Mouse (Mus musculus) liver, postnatal 0 days (tissue): ENCODE measurements around the gene Ccdc88c. TPM values are rescaled to one million over a fixed set of nuclear protein-coding genes. Genes with fewer than 3 reads are reported as not detected.

Experiments
- ATAC-seq: fragments of 200-750 bp; cut with Nextera tagmentation; 2 replicates; pipeline ENCODE4 v1.8.0; 2017; ENCODE audit warnings: mild to moderate bottlenecking, moderate library complexity
- DNase-seq: peaks from one replicate; pipeline ENCODE4 v3.0.0-alpha.2; 2016
- H3K27ac ChIP-seq: fragments of 300-500 bp; sonication (generic); 2 replicates; pipeline ENCODE4 v1.5.1; 2014; ENCODE audit warnings: antibody characterized with exemption, moderate library complexity, mild to moderate bottlenecking, low read depth
- H3K27me3 ChIP-seq: fragments of 300-500 bp; sonication (generic); 2 replicates; pipeline ENCODE4 v1.6.1; 2014; ENCODE audit warnings: low read length, control low read depth, mixed read lengths; ENCODE audit not compliant: insufficient read depth
- H3K36me3 ChIP-seq: fragments of 300-500 bp; sonication (generic); replicated peaks from 2 replicates; pipeline ENCODE4 v1.6.1; 2014; ENCODE audit warnings: mild to moderate bottlenecking, control low read depth, low read length, moderate library complexity, mixed read lengths; ENCODE audit not compliant: insufficient read depth
- H3K4me1 ChIP-seq: fragments of 300-500 bp; sonication (generic); 2 replicates; pipeline ENCODE4 v1.6.1; 2014; ENCODE audit warnings: antibody characterized with exemption, mild to moderate bottlenecking, control low read depth; ENCODE audit not compliant: insufficient read depth
- H3K4me2 ChIP-seq: fragments of 300-500 bp; sonication (generic); 2 replicates; pipeline ENCODE4 v1.6.1; 2014; ENCODE audit warnings: low read depth, mild to moderate bottlenecking, low read length, moderate library complexity, mixed read lengths
- H3K4me3 ChIP-seq: fragments of 300-500 bp; sonication (generic); 2 replicates; pipeline ENCODE4 v1.5.1; 2014; ENCODE audit warnings: low read depth, low read length
- H3K9ac ChIP-seq: fragments of 300-500 bp; sonication (generic); replicated peaks from 2 replicates; pipeline ENCODE4 v1.6.1; 2014; ENCODE audit warnings: mild to moderate bottlenecking, moderate library complexity
- H3K9me3 ChIP-seq: fragments of 300-500 bp; sonication (generic); 2 replicates; pipeline ENCODE4 v1.6.1; 2016; ENCODE audit warnings: mild to moderate bottlenecking, control low read depth, low read length, mixed read lengths
- CTCF ChIP-seq: sonication (generic); IDR thresholded peaks from 2 replicates; pipeline ENCODE4 v1.5.1; 2016; ENCODE audit warnings: antibody characterized with exemption, low read depth
- EP300 ChIP-seq: IDR thresholded peaks from 2 replicates; pipeline ENCODE4 v1.6.1; 2016; ENCODE audit warnings: antibody characterized with exemption, low read depth, mild to moderate bottlenecking
- WGBS: fragments of 180-500 bp; shearing (Covaris S2); extraction: QIAGEN DNeasy Blood & Tissue Kit; methylation state at CpG from one replicate; pipeline ENCODE4 v1.1.7; 2014; ENCODE audit not compliant: insufficient replicate concordance; 5-methylcytosine and 5-hydroxymethylcytosine counted together
- polyA plus RNA-seq: library from polyadenylated mRNA; unstranded; fragments of >200 nt; fragmentation: Nextera tagmentation; extraction: Ambion mirVana; gene quantifications from 2 replicates; pipeline ENCODE4 v1.2.1, GENCODE M21; 2015

Ccdc88c gene
- polyA plus RNA-seq, 1 experiment from 2014 or later = 4.2 TPM

DNA sequence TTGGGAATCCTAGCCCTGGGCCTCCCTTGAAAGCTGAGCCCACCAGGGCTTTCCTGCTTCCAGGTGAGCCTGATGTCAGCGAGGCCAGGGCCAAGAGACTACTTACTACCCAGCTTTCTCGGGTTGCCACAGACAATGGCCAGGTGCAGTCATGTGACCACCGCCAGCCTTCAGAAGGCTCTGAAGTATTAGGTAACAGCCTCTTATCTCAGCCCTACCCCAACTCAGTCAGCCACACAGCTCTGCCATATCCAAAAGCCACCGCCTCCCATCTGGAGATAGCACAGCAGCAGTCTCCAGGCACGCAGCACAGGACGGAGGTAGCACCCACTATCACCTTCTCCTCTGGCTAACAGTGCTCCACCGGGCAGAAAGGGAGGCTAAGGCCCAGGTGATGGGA is 3.5 kb downstream of the Ccdc88c start:
- H3K27ac ChIP-seq = peak overlapping the region; percentile 70
- H3K4me3 ChIP-seq = peak overlapping the region; percentile 90
- no peaks in the 10 kb centered on the region for H3K9me3 ChIP-seq
- ATAC-seq (peak; percentile 34), DNase-seq (peak; percentile 53)
- no peaks in the 10 kb centered on the region for H3K27me3 ChIP-seq
- WGBS = 28% methylated on average over 7 of the region's 7 CpGs
- peaks cover 43% of the 10 kb centered on the region for H3K4me1 ChIP-seq
- H3K36me3 ChIP-seq = peaks cover 5% of the 10 kb centered on the region; the same call in 1 of the 2 replicates
- TF ChIP-seq CTCF (no peak), EP300 (0 out of 2 replicates have a peak, but pooled peaks have one; percentile 27)
- H3K4me2 ChIP-seq = peak overlapping the region; percentile 100
- peak overlapping the region; percentile 58 for H3K9ac ChIP-seq

DNA sequence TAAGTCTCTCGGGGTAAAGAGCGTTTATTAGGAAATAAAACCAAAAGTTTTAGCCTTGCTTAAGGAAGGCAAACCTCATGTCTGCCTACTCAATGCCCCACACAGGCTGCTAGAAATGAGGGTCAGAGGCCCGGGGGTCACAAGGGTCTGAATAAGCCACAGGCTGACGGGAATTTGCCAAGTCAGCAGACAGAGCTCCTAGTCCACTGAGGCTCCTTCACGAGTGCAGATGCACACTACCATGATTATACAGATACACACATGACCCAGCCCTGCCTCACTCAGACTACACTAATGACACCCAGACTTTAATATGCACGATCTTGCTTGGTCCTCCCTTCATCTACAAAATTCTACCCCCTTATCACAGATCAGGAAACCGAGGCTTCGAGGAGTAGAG is 4.0 kb downstream of the Ccdc88c start:
- H3K4me3 ChIP-seq = peak overlapping the region; percentile 90
- no peaks in the 10 kb centered on the region for H3K27me3 ChIP-seq
- ATAC-seq = no peak
- H3K4me1 ChIP-seq = peaks cover 43% of the 10 kb centered on the region
- H3K27ac ChIP-seq = 0 out of 2 replicates have a peak overlapping the region, but pooled peaks have one; percentile 70
- H3K4me2 ChIP-seq = peak overlapping the region; percentile 100
- WGBS = 57% methylated on average over 8 of the region's 8 CpGs
- DNase-seq = no peak
- H3K9ac ChIP-seq = 0 out of 2 replicates have a peak overlapping the region, but pooled peaks have one; percentile 58
- H3K36me3 ChIP-seq = peaks cover 5% of the 10 kb centered on the region; the same call in 1 of the 2 replicates
- TF ChIP-seq EP300 (no peak), CTCF (no peak)
- H3K9me3 ChIP-seq = no peaks in the 10 kb centered on the region

DNA sequence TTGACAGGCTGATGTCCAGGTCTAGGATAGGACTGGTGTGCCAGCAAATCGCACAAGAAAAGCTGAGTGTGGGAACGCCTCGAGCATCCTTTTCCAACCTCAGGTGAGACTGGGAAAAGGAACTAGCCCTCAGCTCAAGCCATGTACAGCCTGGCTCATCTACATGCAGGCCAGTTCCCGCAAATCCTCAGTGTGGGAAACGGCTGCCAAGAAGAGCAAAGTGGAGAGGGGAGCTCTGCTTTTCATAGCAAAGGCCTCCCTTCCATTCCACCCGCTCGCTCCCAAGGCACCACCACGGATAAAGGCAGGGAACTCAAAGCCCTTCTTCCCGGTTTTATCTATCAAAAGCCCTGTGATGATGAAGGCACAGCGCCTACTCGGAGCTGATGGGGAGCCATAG is 5.7 kb downstream of the Ccdc88c start:
- Histone ChIP-seq H3K27me3 (no peaks in the 10 kb centered on the region), H3K4me2 (no peak overlapping the region), H3K36me3 (peaks cover 5% of the 10 kb centered on the region; the same call in 1 of the 2 replicates), H3K27ac (no peak overlapping the region), H3K4me1 (peaks cover 50% of the 10 kb centered on the region), H3K9me3 (no peaks in the 10 kb centered on the region), H3K9ac (no peak overlapping the region), H3K4me3 (no peak overlapping the region)
- no peak for DNase-seq
- ATAC-seq = no peak
- TF ChIP-seq CTCF = no peak
- TF ChIP-seq EP300 = no peak
- 84% methylated on average over 11 of the region's 11 CpGs for WGBS

- H3K4me3 ChIP-seq = no peak overlapping the region
- no peak for ATAC-seq
- TF ChIP-seq CTCF (no peak), EP300 (no peak)
- H3K36me3 ChIP-seq = peaks cover 5% of the 10 kb centered on the region; the same call in 1 of the 2 replicates
- no peak overlapping the region for H3K27ac ChIP-seq
- peaks cover 54% of the 10 kb centered on the region for H3K4me1 ChIP-seq
- no peaks in the 10 kb centered on the region for H3K9me3 ChIP-seq
- no peak for DNase-seq
- 87% methylated on average over 8 of the region's 8 CpGs for WGBS
- no peak overlapping the region for H3K9ac ChIP-seq
- H3K4me2 ChIP-seq = no peak overlapping the region
- no peaks in the 10 kb centered on the region for H3K27me3 ChIP-seq
Observed at GRCm38 (mm10) chr12:101022353-101022752, 6.5 kb downstream of the Ccdc88c start.

GRCm38 (mm10) chr12:101021484-101022226 is 7.2 kb downstream of the Ccdc88c start:
- no peak overlapping the region for H3K4me3 ChIP-seq
- H3K27me3 ChIP-seq = no peaks in the 10 kb centered on the region
- ATAC-seq (no peak), DNase-seq (no peak)
- no peak overlapping the region for H3K4me2 ChIP-seq
- WGBS = 82% methylated on average over 9 of the region's 9 CpGs
- TF ChIP-seq CTCF (no peak), EP300 (no peak)
- no peaks in the 10 kb centered on the region for H3K9me3 ChIP-seq
- H3K9ac ChIP-seq = no peak overlapping the region
- peaks cover 54% of the 10 kb centered on the region for H3K4me1 ChIP-seq
- H3K27ac ChIP-seq = no peak overlapping the region
- peaks cover 5% of the 10 kb centered on the region; the same call in 1 of the 2 replicates for H3K36me3 ChIP-seq

GRCm38 (mm10) chr12:101020210-101021015 is 8.4 kb downstream of the Ccdc88c start:
- Histone ChIP-seq H3K9me3 (no peaks in the 10 kb centered on the region), H3K4me1 (peaks cover 53% of the 10 kb centered on the region), H3K36me3 (peaks cover 5% of the 10 kb centered on the region; the same call in 1 of the 2 replicates), H3K9ac (no peak overlapping the region), H3K4me3 (no peak overlapping the region), H3K27ac (peak overlapping the region; percentile 36; the same call in 1 of the 2 replicates), H3K27me3 (no peaks in the 10 kb centered on the region), H3K4me2 (no peak overlapping the region)
- no peak for ATAC-seq
- WGBS = 82% methylated on average over 15 of the region's 15 CpGs
- DNase-seq = no peak
- TF ChIP-seq CTCF = peak; percentile 40
- no peak for TF ChIP-seq EP300
